Mouse (Mus musculus): ENCODE results near the gene Fgfr2. TPM values are rescaled to one million over a fixed set of nuclear protein-coding genes. Genes with fewer than 3 reads are reported as not detected.

Gene Fgfr2
- polyA plus RNA-seq, 1 experiment from 2014 or later, result 110 TPM

DNA sequence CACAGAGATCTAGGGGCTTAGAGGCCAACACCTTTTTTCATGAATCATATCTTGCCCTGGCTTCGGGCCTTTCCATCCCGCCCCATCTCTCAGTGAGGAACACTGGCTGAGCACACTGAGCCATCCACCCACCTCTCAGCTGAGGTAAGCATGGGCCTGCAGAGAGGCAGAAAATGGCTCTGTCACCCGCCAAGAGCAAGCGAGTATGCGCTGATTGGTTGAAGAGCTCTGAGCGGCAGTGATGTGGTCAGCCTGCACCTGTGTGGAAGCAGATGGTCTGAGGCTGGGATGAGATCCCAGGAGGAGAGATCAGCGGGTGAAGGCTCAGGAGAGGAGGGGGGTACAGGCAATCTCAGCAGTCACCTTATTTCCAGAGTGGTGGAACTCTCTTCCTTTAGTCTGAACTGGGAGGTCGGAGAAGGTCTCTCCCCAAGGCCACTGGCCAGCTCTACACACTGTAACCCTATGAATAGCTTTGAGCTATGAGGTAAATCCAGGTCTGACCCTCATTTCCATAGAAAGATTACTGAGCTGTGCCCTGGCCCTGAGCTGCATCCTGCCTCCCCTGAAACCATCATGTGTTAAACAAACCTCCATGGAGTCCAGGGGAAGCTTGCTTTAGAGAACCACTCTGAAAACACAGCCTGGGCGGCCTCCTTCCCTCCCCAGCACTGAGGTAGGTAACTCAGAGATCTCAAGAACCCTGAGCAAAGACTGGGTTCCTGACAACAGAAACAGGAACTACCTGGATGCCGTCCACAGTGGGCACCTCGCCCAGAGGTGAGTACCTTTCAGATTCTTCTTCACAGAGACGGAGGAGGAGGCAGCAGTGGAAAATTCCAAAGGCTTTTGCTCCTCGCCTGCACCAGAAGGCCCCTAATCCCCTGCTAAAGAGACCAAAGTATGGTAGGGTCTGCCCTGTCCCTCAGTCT lies 316.0 kb downstream of the Fgfr2 start:
- H3K27me3 ChIP-seq (replicated peaks; ENCODE audit: insufficient read depth, low read length), result no peaks in the 10 kb centered on the region
- peak; percentile 77 for DNase-seq (ENCODE audit: low spot score)
- H3K4me1 ChIP-seq (ENCODE audit: insufficient read depth, low read depth, low read length), result peaks cover 52% of the 10 kb centered on the region
- TF ChIP-seq EP300 (IDR thresholded peaks at IDR 0.05) (no peak), CTCF (IDR thresholded peaks at IDR 0.05) (no peak)
- H3K4me2 ChIP-seq (replicated peaks; ENCODE audit: low read depth, low read length), result no peak overlapping the region
- H3K36me3 ChIP-seq (ENCODE audit: insufficient read depth, low read length), result no peaks in the 10 kb centered on the region
- H3K27ac ChIP-seq (ENCODE audit: low read length), result peak overlapping the region; percentile 80
- no peak overlapping the region for H3K9ac ChIP-seq (replicated peaks; ENCODE audit: low read depth)
- H3K9me3 ChIP-seq (ENCODE audit: low read length), result no peaks in the 10 kb centered on the region
- peak; percentile 47 for ATAC-seq
- 59% methylated on average over 13 of the region's 13 CpGs for WGBS
- no peak overlapping the region for H3K4me3 ChIP-seq (ENCODE audit: low read depth, low read length)

DNA sequence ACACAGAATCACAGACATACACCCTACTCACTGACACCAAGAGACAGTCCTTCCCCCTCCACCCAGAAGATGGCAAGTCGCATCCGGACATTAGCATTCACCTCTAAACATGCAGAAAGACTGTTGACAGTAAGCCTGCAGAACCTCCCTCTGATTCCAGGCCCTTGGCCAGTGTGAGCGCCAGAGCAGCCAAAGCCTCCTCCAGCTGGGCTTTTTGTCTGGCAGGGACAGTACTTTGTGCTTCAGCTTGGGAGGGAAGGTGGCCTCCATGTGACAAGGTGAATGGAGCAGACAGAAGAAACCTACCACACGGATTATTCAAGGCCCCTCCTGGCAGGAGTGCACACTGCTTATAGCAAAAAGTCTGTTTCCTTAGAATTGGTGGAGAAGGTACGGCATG lies 316.9 kb downstream of the Fgfr2 start:
- Histone ChIP-seq H3K4me2 (replicated peaks; ENCODE audit: low read depth, low read length) (no peak overlapping the region), H3K4me1 (ENCODE audit: insufficient read depth, low read depth, low read length) (peaks cover 60% of the 10 kb centered on the region), H3K9me3 (ENCODE audit: low read length) (no peaks in the 10 kb centered on the region), H3K9ac (replicated peaks; ENCODE audit: low read depth) (no peak overlapping the region), H3K27ac (ENCODE audit: low read length) (peak overlapping the region; percentile 80), H3K27me3 (replicated peaks; ENCODE audit: insufficient read depth, low read length) (no peaks in the 10 kb centered on the region), H3K36me3 (ENCODE audit: insufficient read depth, low read length) (no peaks in the 10 kb centered on the region), H3K4me3 (ENCODE audit: low read depth, low read length) (no peak overlapping the region)
- WGBS, result 55% methylated on average over 5 of the region's 5 CpGs
- no peak for DNase-seq (ENCODE audit: low spot score)
- no peak for TF ChIP-seq EP300 (IDR thresholded peaks at IDR 0.05)
- TF ChIP-seq CTCF (IDR thresholded peaks at IDR 0.05), result no peak
- no peak for ATAC-seq

DNA sequence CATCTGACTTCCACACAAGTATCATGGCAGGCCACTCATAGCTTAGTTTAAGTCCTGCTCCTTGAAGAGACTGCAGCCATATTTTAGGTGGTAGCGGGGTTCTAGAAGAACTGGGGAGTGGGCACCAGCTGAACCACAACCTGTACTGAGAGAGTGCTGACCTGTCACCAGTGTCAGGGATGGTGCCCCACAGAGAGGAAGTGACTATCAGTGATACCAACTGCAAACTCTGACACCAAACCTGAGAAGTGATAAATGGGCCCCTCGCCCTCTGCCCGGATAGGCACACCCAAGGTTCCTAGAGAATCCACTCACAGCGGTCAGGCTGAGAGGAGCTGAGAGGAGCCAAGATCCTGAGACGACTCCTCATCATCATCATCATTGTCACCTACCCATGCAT lies 318.2 kb downstream of the Fgfr2 start:
- no peaks in the 10 kb centered on the region for H3K36me3 ChIP-seq (ENCODE audit: insufficient read depth, low read length)
- no peak overlapping the region for H3K4me3 ChIP-seq (ENCODE audit: low read depth, low read length)
- ATAC-seq (no peak), DNase-seq (ENCODE audit: low spot score) (no peak)
- no peaks in the 10 kb centered on the region for H3K27me3 ChIP-seq (replicated peaks; ENCODE audit: insufficient read depth, low read length)
- H3K9me3 ChIP-seq (ENCODE audit: low read length), result no peaks in the 10 kb centered on the region
- H3K4me2 ChIP-seq (replicated peaks; ENCODE audit: low read depth, low read length), result no peak overlapping the region
- peaks cover 56% of the 10 kb centered on the region for H3K4me1 ChIP-seq (ENCODE audit: insufficient read depth, low read depth, low read length)
- WGBS, result 70% methylated on average over 5 of the region's 5 CpGs
- 0 out of 2 replicates have a peak overlapping the region, but pooled peaks have one; percentile 4 for H3K27ac ChIP-seq (ENCODE audit: low read length)
- TF ChIP-seq CTCF (IDR thresholded peaks at IDR 0.05) (no peak), EP300 (IDR thresholded peaks at IDR 0.05) (no peak)
- no peak overlapping the region for H3K9ac ChIP-seq (replicated peaks; ENCODE audit: low read depth)

DNA sequence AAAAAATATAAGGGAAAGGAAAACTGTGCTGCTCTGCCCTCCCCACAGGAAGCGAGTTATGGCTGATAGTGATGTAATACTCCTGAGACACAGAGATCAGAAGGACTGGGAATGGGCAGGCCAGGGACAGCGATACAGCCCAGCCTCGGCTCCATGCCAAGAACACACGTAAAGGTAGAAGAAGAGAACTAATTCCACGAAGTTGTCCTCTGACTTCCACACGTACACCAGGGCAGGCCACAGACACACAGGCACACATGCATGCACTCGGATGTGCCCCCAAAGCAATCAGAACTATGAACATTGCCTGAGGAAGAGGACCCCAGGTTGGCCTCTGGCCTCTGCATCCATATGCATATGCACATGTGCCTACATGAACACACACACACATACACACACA lies 318.7 kb downstream of the Fgfr2 start:
- H3K27me3 ChIP-seq (replicated peaks; ENCODE audit: insufficient read depth, low read length), result no peaks in the 10 kb centered on the region
- ATAC-seq (no peak), DNase-seq (ENCODE audit: low spot score) (no peak)
- H3K4me3 ChIP-seq (ENCODE audit: low read depth, low read length), result no peak overlapping the region
- 0 out of 2 replicates have a peak overlapping the region, but pooled peaks have one; percentile 20 for H3K27ac ChIP-seq (ENCODE audit: low read length)
- H3K4me2 ChIP-seq (replicated peaks; ENCODE audit: low read depth, low read length), result no peak overlapping the region
- WGBS, result 47% methylated on average over 7 of the region's 7 CpGs
- H3K36me3 ChIP-seq (ENCODE audit: insufficient read depth, low read length), result no peaks in the 10 kb centered on the region
- no peaks in the 10 kb centered on the region for H3K9me3 ChIP-seq (ENCODE audit: low read length)
- no peak overlapping the region for H3K9ac ChIP-seq (replicated peaks; ENCODE audit: low read depth)
- TF ChIP-seq CTCF (IDR thresholded peaks at IDR 0.05) (no peak), EP300 (IDR thresholded peaks at IDR 0.05) (no peak)
- H3K4me1 ChIP-seq (ENCODE audit: insufficient read depth, low read depth, low read length), result peaks cover 56% of the 10 kb centered on the region

DNA sequence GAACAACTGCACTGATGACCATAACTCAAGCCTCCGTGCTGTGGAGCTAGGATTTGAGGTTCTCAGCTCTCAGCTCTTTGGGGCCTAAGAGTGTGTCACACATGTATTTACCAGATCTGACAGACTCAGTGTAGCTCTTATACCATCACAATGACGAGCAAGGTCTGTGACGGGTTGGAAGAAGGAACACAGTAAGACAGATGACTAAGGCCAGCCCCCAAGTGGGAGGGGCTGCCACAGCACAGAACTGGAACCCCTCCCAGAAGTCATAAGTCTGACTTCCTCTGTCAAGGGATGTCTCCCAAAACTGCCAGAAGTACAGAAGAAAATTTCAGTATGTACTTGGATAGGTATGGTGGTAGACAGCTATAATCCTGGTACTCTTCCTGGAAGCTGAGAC lies 319.2 kb downstream of the Fgfr2 start:
- H3K4me1 ChIP-seq (ENCODE audit: insufficient read depth, low read depth, low read length), result peaks cover 55% of the 10 kb centered on the region
- 0 out of 2 replicates have a peak overlapping the region, but pooled peaks have one; percentile 20 for H3K27ac ChIP-seq (ENCODE audit: low read length)
- H3K36me3 ChIP-seq (ENCODE audit: insufficient read depth, low read length), result no peaks in the 10 kb centered on the region
- no peaks in the 10 kb centered on the region for H3K9me3 ChIP-seq (ENCODE audit: low read length)
- no peak for TF ChIP-seq CTCF (IDR thresholded peaks at IDR 0.05)
- no peak for TF ChIP-seq EP300 (IDR thresholded peaks at IDR 0.05)
- H3K4me2 ChIP-seq (replicated peaks; ENCODE audit: low read depth, low read length), result no peak overlapping the region
- 50% methylated on average over 3 of the region's 3 CpGs for WGBS
- H3K9ac ChIP-seq (replicated peaks; ENCODE audit: low read depth), result no peak overlapping the region
- ATAC-seq, result no peak
- H3K27me3 ChIP-seq (replicated peaks; ENCODE audit: insufficient read depth, low read length), result no peaks in the 10 kb centered on the region
- peak; percentile 63 for DNase-seq (ENCODE audit: low spot score)
- H3K4me3 ChIP-seq (ENCODE audit: low read depth, low read length), result no peak overlapping the region

DNA sequence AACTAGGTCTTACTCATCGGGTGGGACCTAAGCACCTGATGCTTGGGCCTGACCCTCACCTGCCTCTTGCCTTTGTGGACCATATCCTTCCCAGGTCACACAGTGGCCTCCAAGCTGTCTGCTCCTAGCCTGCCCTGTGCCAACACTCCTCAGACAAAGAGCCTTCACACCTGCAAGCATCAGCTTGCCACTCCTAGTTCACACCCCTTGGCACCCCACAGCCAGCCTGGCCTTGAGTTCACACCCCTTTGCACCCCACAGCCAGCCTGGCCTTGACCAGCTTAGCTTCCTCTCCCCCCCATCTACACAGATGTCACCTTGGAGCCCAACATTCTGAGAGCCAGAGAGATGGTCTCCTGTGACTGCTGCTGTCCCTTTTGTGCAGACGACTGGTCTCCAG lies 319.8 kb downstream of the Fgfr2 start:
- Histone ChIP-seq H3K4me3 (ENCODE audit: low read depth, low read length) (no peak overlapping the region), H3K27me3 (replicated peaks; ENCODE audit: insufficient read depth, low read length) (no peaks in the 10 kb centered on the region), H3K9me3 (ENCODE audit: low read length) (no peaks in the 10 kb centered on the region), H3K36me3 (ENCODE audit: insufficient read depth, low read length) (no peaks in the 10 kb centered on the region), H3K27ac (ENCODE audit: low read length) (no peak overlapping the region), H3K9ac (replicated peaks; ENCODE audit: low read depth) (no peak overlapping the region), H3K4me1 (ENCODE audit: insufficient read depth, low read depth, low read length) (peaks cover 52% of the 10 kb centered on the region; the same call in 1 of the 2 replicates), H3K4me2 (replicated peaks; ENCODE audit: low read depth, low read length) (no peak overlapping the region)
- DNase-seq (ENCODE audit: low spot score) (no peak), ATAC-seq (no peak)
- WGBS, result 69% methylated on average over 2 of the region's 2 CpGs
- TF ChIP-seq CTCF (IDR thresholded peaks at IDR 0.05) (no peak), EP300 (IDR thresholded peaks at IDR 0.05) (no peak)
